Mouse (Mus musculus): ENCODE measurements around the gene Gm5458. TPM values are rescaled to one million over a fixed set of nuclear protein-coding genes. Genes with fewer than 3 reads are reported as not detected.

The Gm5458 gene
- not detected for polyA plus RNA-seq (2017; shearing (Covaris generic))

GRCm38 (mm10) chr14:19602481-19602880 is at the start of gene Gm5458:
Gene Gm5458, minus strand, starts transcription at chr14:19602581.

GRCm38 (mm10) chr14:19584804-19585667 is 17.3 kb downstream of the Gm5458 start, which contains the start of gene Gm2237:
Gene Gm2237, minus strand, starts transcription at chr14:19585135.

GRCm38 (mm10) chr14:19549863-19550262 is 52.5 kb downstream of the Gm5458 start, which contains the start of gene Gm2244:
Gene Gm2244, minus strand, starts transcription at chr14:19549963.

Other genes starting within 250 kb of the Gm5458 start
- 10 to 100 TPM; 19.8 to 60.3 TPM for gene Gm21738, start 183.7 kb downstream of the Gm5458 start, polyA plus RNA-seq (2017; shearing (Covaris generic))
- gene Gm2244, start 52.6 kb downstream of the Gm5458 start, polyA plus RNA-seq (2017; shearing (Covaris generic)), result 1 to 10 TPM in 1 of 2 experiments, under 1 TPM in 1; 0.57 to 1.2 TPM
- gene Gm2237, start 17.4 kb downstream of the Gm5458 start, polyA plus RNA-seq (2017; shearing (Covaris generic)), result 10 to 100 TPM in 1 of 2 experiments, 1 to 10 TPM in 1; 7.2 to 15.4 TPM
- 1 to 10 TPM; 2.6 to 6.7 TPM for gene Nid2, start 148.7 kb upstream of the Gm5458 start, polyA plus RNA-seq (2017; shearing (Covaris generic))
- 100 to 1,000 TPM; 116 to 124 TPM for gene Rtraf, start 221.2 kb upstream of the Gm5458 start, polyA plus RNA-seq (2017; shearing (Covaris generic))

Data from inflammation-experienced regulatory T-cells (primary cell).